Mouse (Mus musculus): ENCODE results near the gene Senp3.

Senp3 gene

GRCm38 (mm10) chr11:69680136-69680855 lies 1.6 kb downstream of the Senp3 start:
- peak in 1 of 2 experiments; percentile 15 for DNase-seq

GRCm38 (mm10) chr11:69679144-69679543 lies 2.7 kb downstream of the Senp3 start:
- DNase-seq: no peak

GRCm38 (mm10) chr11:69672211-69672706 lies 9.6 kb downstream of the Senp3 start, which contains the start of gene Eif4a1:
TSS of gene Eif4a1 (minus strand) at chr11:69672423.
- peak; percentile 100 for DNase-seq

GRCm38 (mm10) chr11:69671726-69672124 lies 10.2 kb downstream of the Senp3 start:
- no peak for DNase-seq

- DNase-seq: peak; percentile 93 to 96
Measured at GRCm38 (mm10) chr11:69670786-69671725, 10.8 kb downstream of the Senp3 start.

- no peak for DNase-seq
Measured at GRCm38 (mm10) chr11:69666665-69667005, 15.2 kb downstream of the Senp3 start.

GRCm38 (mm10) chr11:69665961-69666664 lies 15.8 kb downstream of the Senp3 start, which contains the start of gene Cd68:
TSS of gene Cd68 (minus strand) at chr11:69666153.
- no peak for DNase-seq

- no peak for DNase-seq
Measured at GRCm38 (mm10) chr11:69665457-69665960, 16.4 kb downstream of the Senp3 start.

- no peak for DNase-seq
Measured at GRCm38 (mm10) chr11:69664841-69665240, 17.0 kb downstream of the Senp3 start.

- DNase-seq: no peak
Measured at GRCm38 (mm10) chr11:69663795-69664194, 18.1 kb downstream of the Senp3 start.

GRCm38 (mm10) chr11:69662967-69663671 lies 18.8 kb downstream of the Senp3 start:
- peak in 1 of 2 experiments; percentile 21 for DNase-seq

GRCm38 (mm10) chr11:69662213-69662966 lies 19.5 kb downstream of the Senp3 start, which contains the start of gene Mpdu1:
TSS of gene Mpdu1 (minus strand) at chr11:69662642.
- DNase-seq: peak; percentile 91 to 94

- DNase-seq: no peak
Measured at GRCm38 (mm10) chr11:69661221-69661881, 20.5 kb downstream of the Senp3 start.

- no peak for DNase-seq
Measured at GRCm38 (mm10) chr11:69657462-69657881, 24.4 kb downstream of the Senp3 start.

GRCm38 (mm10) chr11:69656617-69657461 lies 25.0 kb downstream of the Senp3 start:
- DNase-seq: peak; percentile 43 to 58

GRCm38 (mm10) chr11:69656065-69656455 lies 25.8 kb downstream of the Senp3 start:
- DNase-seq: no peak

GRCm38 (mm10) chr11:69655264-69656064 lies 26.4 kb downstream of the Senp3 start, which contains the start of gene Sox15:
TSS of gene Sox15 (plus strand) at chr11:69655314.
- DNase-seq: peak; percentile 74 to 76

GRCm38 (mm10) chr11:69654760-69655159 lies 27.1 kb downstream of the Senp3 start:
- DNase-seq: no peak
